Mouse (Mus musculus) stomach, embryonic 16.5 days (tissue): Measurements from ENCODE around the gene Ehbp1. TPM values are rescaled to one million over a fixed set of nuclear protein-coding genes. Genes with fewer than 3 reads are reported as not detected.

ENCODE experiments used
- ATAC-seq: fragments of 200-750 bp; cut with Nextera tagmentation; 2 replicates; pipeline ENCODE4 v1.8.0; 2017; ENCODE audit warnings: moderate number of reproducible peaks, moderate TSS enrichment; ENCODE audit not compliant: insufficient read depth, low FRiP score
- H3K27ac ChIP-seq: fragments of 300-500 bp; sonication (generic); 2 replicates; pipeline ENCODE4 v1.5.1; 2014; ENCODE audit warnings: low read length
- H3K27me3 ChIP-seq: fragments of 300-500 bp; sonication (generic); 2 replicates; pipeline ENCODE4 v1.6.1; 2014; ENCODE audit warnings: low read length, control low read depth, mixed read lengths; ENCODE audit not compliant: control insufficient read depth, insufficient read depth
- H3K36me3 ChIP-seq: fragments of 300-500 bp; sonication (generic); 2 replicates; pipeline ENCODE4 v1.6.1; 2014; ENCODE audit warnings: low read length; ENCODE audit not compliant: control insufficient read depth, insufficient read depth
- H3K4me1 ChIP-seq: fragments of 300-500 bp; sonication (generic); 2 replicates; pipeline ENCODE4 v1.6.1; 2014; ENCODE audit warnings: low read length, control low read depth, mixed read lengths; ENCODE audit not compliant: control insufficient read depth, insufficient read depth
- H3K4me2 ChIP-seq: fragments of 300-500 bp; sonication (generic); 2 replicates; pipeline ENCODE4 v1.6.1; 2014; ENCODE audit warnings: low read depth, low read length, mixed read lengths
- H3K4me3 ChIP-seq: fragments of 300-500 bp; sonication (generic); replicated peaks from 2 replicates; pipeline ENCODE4 v1.5.1; 2014; ENCODE audit warnings: mild to moderate bottlenecking, low read length
- H3K9ac ChIP-seq: fragments of 300-500 bp; sonication (generic); 2 replicates; pipeline ENCODE4 v1.6.1; 2014; ENCODE audit warnings: low read length
- H3K9me3 ChIP-seq: fragments of 300-500 bp; sonication (generic); replicated peaks from 2 replicates; pipeline ENCODE4 v1.6.1; 2016; ENCODE audit warnings: low read length, control low read depth; ENCODE audit not compliant: control insufficient read depth
- WGBS: fragments of 180-500 bp; shearing (Covaris S2); extraction: QIAGEN DNeasy Blood & Tissue Kit; methylation state at CpG from one replicate; pipeline ENCODE4 v1.1.7; 2014; 5-methylcytosine and 5-hydroxymethylcytosine counted together
- polyA plus RNA-seq: library from polyadenylated mRNA; unstranded; fragments of >200 nt; fragmentation: Nextera tagmentation; extraction: Ambion mirVana; gene quantifications from 2 replicates; pipeline ENCODE4 v1.2.1, GENCODE M21; 2015

Gene Ehbp1
- polyA plus RNA-seq, 1 experiment from 2014 or later = 12.7 TPM

DNA sequence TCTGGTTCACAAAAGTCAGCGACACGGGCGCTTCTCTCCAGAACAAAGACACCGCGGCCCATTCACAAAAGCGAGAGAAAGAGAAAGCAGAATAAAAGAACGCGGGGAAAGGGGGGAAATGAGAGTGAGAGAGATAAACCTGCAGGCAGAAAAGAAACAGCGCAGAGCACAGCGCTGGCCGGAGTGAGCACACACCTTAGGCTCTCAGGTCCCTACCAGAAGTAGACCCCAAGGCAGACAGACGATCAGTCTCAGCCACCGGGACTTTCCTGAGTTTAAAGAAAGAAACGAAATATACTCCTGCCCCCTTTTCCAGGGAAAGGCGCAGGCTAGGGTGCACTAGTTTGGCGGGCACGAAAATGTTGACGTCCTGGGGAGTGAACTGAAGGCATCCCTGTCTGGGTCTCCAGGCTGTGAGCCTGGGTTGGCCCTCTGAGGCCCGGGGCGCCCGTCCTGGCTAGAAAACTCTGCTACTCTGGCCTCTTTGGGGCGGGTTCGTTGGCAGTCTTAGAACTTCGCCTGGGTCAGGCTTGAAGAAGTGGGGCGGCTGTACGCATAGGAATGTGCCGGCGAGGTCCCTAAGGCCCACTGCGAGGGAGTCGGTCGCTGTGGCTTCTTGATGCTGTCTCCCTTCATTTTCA, 338.6 kb downstream of the Ehbp1 start:
- Histone ChIP-seq H3K4me1 (peaks cover 23% of the 10 kb centered on the region; the same call in 1 of the 2 replicates), H3K27ac (no peak overlapping the region), H3K4me3 (no peak overlapping the region), H3K27me3 (peaks cover 80% of the 10 kb centered on the region), H3K9me3 (no peaks in the 10 kb centered on the region), H3K36me3 (no peaks in the 10 kb centered on the region), H3K9ac (no peak overlapping the region), H3K4me2 (no peak overlapping the region)
- no peak for ATAC-seq
- WGBS = 3% methylated on average over 31 of the region's 31 CpGs

GRCm38 (mm10) chr11:22002783-22003340, 339.2 kb downstream of the Ehbp1 start, which contains the start of gene Otx1:
Otx1 (minus strand) TSS chr11:22002897.
- Histone ChIP-seq H3K4me2 (peak within 1 kb of the TSS; percentile 81), H3K4me1 (peaks cover 23% of the 10 kb centered on the region; the same call in 1 of the 2 replicates), H3K27ac (no peak within 1 kb of the TSS), H3K4me3 (peak within 1 kb of the TSS; percentile 53), H3K9me3 (no peaks in the 10 kb centered on the region), H3K36me3 (no peaks in the 10 kb centered on the region), H3K9ac (peak within 1 kb of the TSS; percentile 66), H3K27me3 (peaks cover 82% of the 10 kb centered on the region)
- under 1% methylated on average over 34 of the region's 34 CpGs for WGBS
- no peak for ATAC-seq

DNA sequence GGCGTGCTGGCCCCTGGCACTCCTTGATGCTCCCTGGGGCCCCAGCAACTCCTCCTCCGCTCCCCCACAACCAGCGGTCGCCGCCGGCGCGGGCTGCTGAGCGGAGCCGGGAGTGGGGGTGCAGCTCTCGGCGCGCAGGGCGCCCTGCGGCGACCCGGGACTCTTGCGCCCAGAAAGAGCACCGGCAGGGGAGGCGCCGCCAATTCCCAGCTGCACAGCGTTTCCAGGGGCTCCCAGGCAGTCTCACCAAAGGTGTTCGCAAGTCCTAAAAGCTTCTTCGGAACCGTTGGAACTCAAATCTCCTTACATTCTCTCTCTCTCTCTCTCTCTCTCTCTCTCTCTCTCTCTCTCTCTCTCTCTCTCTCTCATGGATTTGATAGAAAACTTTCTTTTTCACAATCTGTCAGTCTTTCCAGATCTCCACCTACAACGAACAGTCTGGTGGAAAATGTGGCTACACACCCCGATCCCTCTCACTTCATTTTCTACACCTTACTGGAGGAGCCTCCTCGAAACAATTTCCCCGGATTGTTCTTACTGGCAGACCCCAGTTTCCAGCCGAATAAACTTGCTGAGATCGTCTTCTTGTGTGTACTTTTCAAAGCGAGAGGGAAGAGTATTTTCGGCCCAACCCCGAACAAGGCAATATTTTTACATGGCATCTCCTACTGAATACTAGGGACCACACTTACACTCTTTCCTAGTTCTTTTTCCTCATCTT, 339.9 kb downstream of the Ehbp1 start:
- peaks cover 82% of the 10 kb centered on the region for H3K27me3 ChIP-seq
- peak overlapping the region; percentile 53 for H3K4me3 ChIP-seq
- no peaks in the 10 kb centered on the region for H3K36me3 ChIP-seq
- no peak overlapping the region for H3K27ac ChIP-seq
- peak overlapping the region; percentile 81 for H3K4me2 ChIP-seq
- peak overlapping the region; percentile 66 for H3K9ac ChIP-seq
- ATAC-seq = no peak
- peaks cover 23% of the 10 kb centered on the region; the same call in 1 of the 2 replicates for H3K4me1 ChIP-seq
- H3K9me3 ChIP-seq = no peaks in the 10 kb centered on the region
- WGBS = under 1% methylated on average over 34 of the region's 34 CpGs

DNA sequence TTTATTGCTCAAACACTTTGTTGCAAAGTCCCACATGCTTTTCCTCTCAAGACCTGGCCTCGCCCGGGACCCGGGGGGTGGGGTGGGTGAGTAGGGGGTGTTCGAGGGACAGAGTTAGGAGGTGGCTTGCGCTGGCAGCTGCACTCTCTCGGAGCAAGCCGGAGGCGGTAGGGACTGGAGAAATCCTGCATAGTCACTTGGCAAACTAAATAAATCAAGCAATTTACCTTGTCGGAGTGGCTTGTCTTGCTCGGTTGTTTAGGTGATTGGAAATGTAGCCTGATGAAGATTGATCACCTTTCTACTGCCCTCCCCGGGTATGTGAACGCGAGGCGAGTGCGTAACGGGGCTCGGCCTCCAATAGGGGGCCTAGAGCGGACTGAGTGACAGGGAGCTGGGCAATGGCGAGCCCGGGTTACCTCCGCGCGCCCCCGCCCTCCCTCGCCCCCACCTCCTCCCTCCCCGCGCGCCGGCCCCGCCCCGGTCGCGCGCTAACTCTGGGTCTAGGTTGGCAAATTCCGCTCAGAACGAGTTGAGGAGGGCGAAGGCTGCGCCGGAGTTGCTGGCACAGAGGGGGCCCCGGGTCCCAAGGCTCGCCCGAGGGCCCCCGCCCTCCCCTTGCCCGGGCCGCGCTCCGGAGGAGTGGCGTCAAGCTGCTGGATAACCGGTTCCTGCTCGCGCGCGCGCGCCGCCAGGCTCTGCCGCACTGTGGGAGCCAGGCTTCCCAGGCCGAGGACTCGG, 340.6 kb downstream of the Ehbp1 start:
- H3K27ac ChIP-seq = no peak overlapping the region
- under 1% methylated on average over 49 of the region's 59 CpGs for WGBS
- no peaks in the 10 kb centered on the region for H3K36me3 ChIP-seq
- H3K4me2 ChIP-seq = peak overlapping the region; percentile 81
- peaks cover 28% of the 10 kb centered on the region for H3K4me1 ChIP-seq
- H3K9me3 ChIP-seq = no peaks in the 10 kb centered on the region
- peak; percentile 81 for ATAC-seq
- peaks cover 81% of the 10 kb centered on the region for H3K27me3 ChIP-seq
- peak overlapping the region; percentile 53 for H3K4me3 ChIP-seq
- peak overlapping the region; percentile 66 for H3K9ac ChIP-seq

GRCm38 (mm10) chr11:22000316-22001076, 341.6 kb downstream of the Ehbp1 start:
- no peaks in the 10 kb centered on the region for H3K9me3 ChIP-seq
- peak overlapping the region; percentile 48 for H3K9ac ChIP-seq
- H3K27me3 ChIP-seq = peaks cover 82% of the 10 kb centered on the region
- H3K4me1 ChIP-seq = peaks cover 28% of the 10 kb centered on the region
- peak overlapping the region; percentile 81 for H3K4me2 ChIP-seq
- no peak for ATAC-seq
- no peak overlapping the region for H3K27ac ChIP-seq
- 12% methylated on average over 48 of the region's 48 CpGs for WGBS
- H3K36me3 ChIP-seq = no peaks in the 10 kb centered on the region
- peak overlapping the region; percentile 53 for H3K4me3 ChIP-seq

- no peak for ATAC-seq
- Histone ChIP-seq H3K27me3 (peaks cover 82% of the 10 kb centered on the region), H3K9me3 (no peaks in the 10 kb centered on the region), H3K36me3 (no peaks in the 10 kb centered on the region), H3K4me2 (no peak overlapping the region), H3K27ac (no peak overlapping the region), H3K4me1 (peaks cover 28% of the 10 kb centered on the region), H3K9ac (no peak overlapping the region), H3K4me3 (no peak overlapping the region)
- 23% methylated on average over 31 of the region's 31 CpGs for WGBS
Measured at GRCm38 (mm10) chr11:21999396-22000315, 342.4 kb downstream of the Ehbp1 start.

- H3K4me2 ChIP-seq = no peak overlapping the region
- no peak overlapping the region for H3K9ac ChIP-seq
- H3K27me3 ChIP-seq = peaks cover 77% of the 10 kb centered on the region
- H3K9me3 ChIP-seq = no peaks in the 10 kb centered on the region
- H3K4me3 ChIP-seq = no peak overlapping the region; the same call in 1 of the 2 replicates
- H3K4me1 ChIP-seq = peaks cover 25% of the 10 kb centered on the region
- H3K36me3 ChIP-seq = no peaks in the 10 kb centered on the region
- H3K27ac ChIP-seq = no peak overlapping the region
- 0 out of 2 replicates have a peak, but pooled peaks have one; percentile 17 for ATAC-seq
- WGBS = 9% methylated on average over 32 of the region's 32 CpGs
Measured at GRCm38 (mm10) chr11:21998141-21999047, 343.7 kb downstream of the Ehbp1 start.
